8 mouse cellular contexts compared by ENCODE assay signal in genomic region chr15:79357974-79358690, GRCm38 (mm10). TPM values are rescaled to one million over a fixed set of nuclear protein-coding genes. Genes with fewer than 3 reads are reported as not detected.
DNase-seq lines count a peak whose midpoint lies in the region; ATAC-seq lines count a peak whose summit lies in the region.

No protein-coding gene starts in this region.

- no peak overlapping the region for H3K9ac ChIP-seq in lung, embryonic 15.5 days
- peak overlapping the region; percentile 57; the same call in 1 of the 2 replicates for H3K9ac ChIP-seq in hindbrain, embryonic 14.5 days
- H3K9ac ChIP-seq in liver, embryonic 12.5 days = peak overlapping the region; percentile 47; the same call in 1 of the 2 replicates
- H3K9ac ChIP-seq in stomach, embryonic 14.5 days (replicated peaks; ENCODE audit: low read depth, low read length) = no peak overlapping the region

- DNase-seq in lung, postnatal 10 days = no peak
- no peak for DNase-seq in hindbrain, embryonic 14.5 days (ENCODE audit: low spot score)
- DNase-seq in adrenal gland, adult 18-20 months (ENCODE audit: low spot score in 2 of 2) = no peak
- DNase-seq in urinary bladder, postnatal 10 days (ENCODE audit: low spot score) = no peak
- no peak for DNase-seq in urinary bladder, adult 2 months (ENCODE audit: low spot score)

- peaks cover 56% of the 10 kb centered on the region for H3K4me1 ChIP-seq in lung, embryonic 15.5 days
- H3K4me1 ChIP-seq in hindbrain, embryonic 14.5 days (replicated peaks; ENCODE audit: control insufficient read depth, insufficient read depth, low read length) = peaks cover 12% of the 10 kb centered on the region
- peaks cover 58% of the 10 kb centered on the region for H3K4me1 ChIP-seq in liver, embryonic 12.5 days
- H3K4me1 ChIP-seq in stomach, embryonic 14.5 days (ENCODE audit: control insufficient read depth, insufficient read depth, low read length) = peaks cover 37% of the 10 kb centered on the region

- H3K9me3 ChIP-seq in lung, embryonic 15.5 days = no peaks in the 10 kb centered on the region
- H3K9me3 ChIP-seq in hindbrain, embryonic 14.5 days (ENCODE audit: control insufficient read depth, low read length) = no peaks in the 10 kb centered on the region
- H3K9me3 ChIP-seq in liver, embryonic 12.5 days (replicated peaks) = no peaks in the 10 kb centered on the region
- H3K9me3 ChIP-seq in stomach, embryonic 14.5 days (ENCODE audit: control insufficient read depth, low read depth, low read length) = no peaks in the 10 kb centered on the region

- no peaks in the 10 kb centered on the region for H3K27me3 ChIP-seq in lung, embryonic 15.5 days
- peaks cover 12% of the 10 kb centered on the region for H3K27me3 ChIP-seq in hindbrain, embryonic 14.5 days (ENCODE audit: control insufficient read depth, insufficient read depth, low read length)
- H3K27me3 ChIP-seq in liver, embryonic 12.5 days (replicated peaks) = peaks cover 18% of the 10 kb centered on the region; the same call in 1 of the 2 replicates
- no peaks in the 10 kb centered on the region for H3K27me3 ChIP-seq in stomach, embryonic 14.5 days (ENCODE audit: control insufficient read depth, insufficient read depth, low read length)

- peak; percentile 7; the same call in 1 of the 2 replicates for ATAC-seq in lung, embryonic 15.5 days (ENCODE audit: borderline replicate concordance, extremely low read depth, low FRiP score, low TSS enrichment)
- no peak for ATAC-seq in hindbrain, embryonic 14.5 days (ENCODE audit: low FRiP score)
- ATAC-seq in liver, embryonic 12.5 days = 0 out of 2 replicates have a peak, but pooled peaks have one; percentile 1
- ATAC-seq in stomach, embryonic 14.5 days (ENCODE audit: insufficient number of reproducible peaks, insufficient read depth, low FRiP score, low read depth) = no peak

- peak overlapping the region; percentile 87 for H3K4me2 ChIP-seq in lung, embryonic 15.5 days
- H3K4me2 ChIP-seq in hindbrain, embryonic 14.5 days (replicated peaks) = peak overlapping the region; percentile 94
- H3K4me2 ChIP-seq in liver, embryonic 12.5 days = peak overlapping the region; percentile 89
- peak overlapping the region; percentile 99 for H3K4me2 ChIP-seq in stomach, embryonic 14.5 days (replicated peaks; ENCODE audit: low read depth, low read length)

- H3K27ac ChIP-seq in lung, embryonic 15.5 days = peak overlapping the region; percentile 93
- no peak overlapping the region for H3K27ac ChIP-seq in hindbrain, embryonic 14.5 days
- 0 out of 2 replicates have a peak overlapping the region, but pooled peaks have one; percentile 41 for H3K27ac ChIP-seq in liver, embryonic 12.5 days
- peak overlapping the region; percentile 58; the same call in 1 of the 2 replicates for H3K27ac ChIP-seq in stomach, embryonic 14.5 days (ENCODE audit: low read length)

- WGBS in lung, embryonic 15.5 days = 21% methylated on average over 12 of the region's 12 CpGs
- 37% methylated on average over 12 of the region's 12 CpGs for WGBS in hindbrain, embryonic 14.5 days
- 40% methylated on average over 12 of the region's 12 CpGs for WGBS in liver, embryonic 12.5 days (ENCODE audit: insufficient replicate concordance)
- 33% methylated on average over 12 of the region's 12 CpGs for WGBS in stomach, embryonic 14.5 days

- peaks cover 7% of the 10 kb centered on the region for H3K36me3 ChIP-seq in lung, embryonic 15.5 days
- H3K36me3 ChIP-seq in hindbrain, embryonic 14.5 days (replicated peaks; ENCODE audit: control insufficient read depth, insufficient read depth) = peaks cover 22% of the 10 kb centered on the region
- peaks cover 18% of the 10 kb centered on the region for H3K36me3 ChIP-seq in liver, embryonic 12.5 days
- H3K36me3 ChIP-seq in stomach, embryonic 14.5 days (ENCODE audit: control insufficient read depth, insufficient read depth, low read length) = peaks cover 14% of the 10 kb centered on the region

- peak overlapping the region; percentile 49 for H3K4me3 ChIP-seq in lung, embryonic 15.5 days
- H3K4me3 ChIP-seq in hindbrain, embryonic 14.5 days (replicated peaks; ENCODE audit: low read length) = peak overlapping the region; percentile 38; the same call in 1 of the 2 replicates
- H3K4me3 ChIP-seq in liver, embryonic 12.5 days = peak overlapping the region; percentile 55
- H3K4me3 ChIP-seq in stomach, embryonic 14.5 days (ENCODE audit: low read depth, low read length) = peak overlapping the region; percentile 42; the same call in 1 of the 2 replicates

RNA-seq across cellular contexts. Expression of gene Maff, which starts 11.7 kb away (rescaled TPM):
- polyA plus RNA-seq in lung, embryonic 15.5 days (2015; fragmentation: Nextera tagmentation; extraction: Ambion mirVana) = 4.8 and 5.3 TPM in 2 replicates
- polyA plus RNA-seq in hindbrain, embryonic 14.5 days (2014; fragmentation: Nextera tagmentation; extraction: Ambion mirVana) = 1.1 TPM in 2 replicates
- polyA plus RNA-seq in liver, embryonic 12.5 days (2016; fragmentation: Nextera tagmentation; extraction: Ambion mirVana) = 1.1 and 2.8 TPM in 2 replicates
- 4.2 and 6.1 TPM in 2 replicates for polyA plus RNA-seq in stomach, embryonic 14.5 days (2014; fragmentation: Nextera tagmentation; extraction: Ambion mirVana)
- total RNA-seq in adrenal gland, adult 18-20 months (2021) = 10 to 100 TPM; 14.1 to 44.6 TPM
- 11.0 and 13.0 TPM in 2 replicates for polyA plus RNA-seq in urinary bladder, adult 2 months (2012; rRNA removed)

RNA-seq across cellular contexts. Expression of gene Pla2g6, which starts 29.9 kb away (rescaled TPM):
- 19.1 and 20.2 TPM in 2 replicates for polyA plus RNA-seq in lung, embryonic 15.5 days (2015; fragmentation: Nextera tagmentation; extraction: Ambion mirVana)
- 21.2 and 22.9 TPM in 2 replicates for polyA plus RNA-seq in hindbrain, embryonic 14.5 days (2014; fragmentation: Nextera tagmentation; extraction: Ambion mirVana)
- polyA plus RNA-seq in liver, embryonic 12.5 days (2016; fragmentation: Nextera tagmentation; extraction: Ambion mirVana) = 16.8 and 17.3 TPM in 2 replicates
- polyA plus RNA-seq in stomach, embryonic 14.5 days (2014; fragmentation: Nextera tagmentation; extraction: Ambion mirVana) = 16.6 and 17.4 TPM in 2 replicates
- 10 to 100 TPM; 25.3 to 26.5 TPM for total RNA-seq in adrenal gland, adult 18-20 months (2021)
- 20.5 and 20.6 TPM in 2 replicates for polyA plus RNA-seq in urinary bladder, adult 2 months (2012; rRNA removed)

RNA-seq across cellular contexts. Expression of gene Tmem184b, which starts 45.2 kb away (rescaled TPM):
- polyA plus RNA-seq in lung, embryonic 15.5 days (2015; fragmentation: Nextera tagmentation; extraction: Ambion mirVana) = 76.4 and 76.5 TPM in 2 replicates
- polyA plus RNA-seq in hindbrain, embryonic 14.5 days (2014; fragmentation: Nextera tagmentation; extraction: Ambion mirVana) = 39.9 and 40.0 TPM in 2 replicates
- polyA plus RNA-seq in liver, embryonic 12.5 days (2016; fragmentation: Nextera tagmentation; extraction: Ambion mirVana) = 16.4 and 19.0 TPM in 2 replicates
- polyA plus RNA-seq in stomach, embryonic 14.5 days (2014; fragmentation: Nextera tagmentation; extraction: Ambion mirVana) = 51.2 and 64.3 TPM in 2 replicates
- 10 to 100 TPM; 48.2 to 83.4 TPM for total RNA-seq in adrenal gland, adult 18-20 months (2021)
- 51.5 and 68.3 TPM in 2 replicates for polyA plus RNA-seq in urinary bladder, adult 2 months (2012; rRNA removed)

Comparison
In these comparisons a context has a peak if more than half of its experiments do, and no peak if none do; other contexts are left out.
1. ATAC-seq: peak in lung, embryonic 15.5 days (single experiment) and liver, embryonic 12.5 days (single experiment); none in hindbrain, embryonic 14.5 days (single experiment) and stomach, embryonic 14.5 days (single experiment).
2. H3K9ac ChIP-seq: peak in hindbrain, embryonic 14.5 days (single experiment) and liver, embryonic 12.5 days (single experiment); none in lung, embryonic 15.5 days (single experiment) and stomach, embryonic 14.5 days (single experiment).
3. Peak in every context shown above with its lines, with median percentiles within 50 percentile points of each other: H3K4me2 ChIP-seq and H3K4me3 ChIP-seq.